Mouse (Mus musculus) kidney, embryonic 14.5 days (tissue): ENCODE data around the gene Alb. TPM values are rescaled to one million over a fixed set of nuclear protein-coding genes. Genes with fewer than 3 reads are reported as not detected.

ENCODE experiments used
- polyA plus RNA-seq: library from polyadenylated mRNA; unstranded; fragments of >200 nt; fragmentation: Nextera tagmentation; extraction: Ambion mirVana; gene quantifications from 2 replicates; pipeline ENCODE4 v1.2.1, GENCODE M21; 2014

The Alb gene
- polyA plus RNA-seq, 1 experiment from 2014 or later: 1.7 TPM

Other genes starting within 250 kb of the Alb start
- 37.2 and 39.9 TPM in 2 replicates for gene Cox18, start 236.9 kb upstream of the Alb start, polyA plus RNA-seq
- gene Ankrd17, start 94.3 kb upstream of the Alb start, polyA plus RNA-seq: 40.0 and 41.2 TPM in 2 replicates
- gene Gm9958, start 93.7 kb upstream of the Alb start, polyA plus RNA-seq: 6.7 and 7.1 TPM in 2 replicates
- 17.9 and 29.1 TPM in 2 replicates for gene Afp, start 29.8 kb downstream of the Alb start, polyA plus RNA-seq
- 3.1 and 5.1 TPM in 2 replicates for gene Afm, start 58.0 kb downstream of the Alb start, polyA plus RNA-seq
- 0.09 TPM in 1 of 2 replicates, not detected in the other for gene 5830473C10Rik, start 100.2 kb downstream of the Alb start, polyA plus RNA-seq
- 6.0 and 8.3 TPM in 2 replicates for gene Rassf6, start 179.8 kb downstream of the Alb start, polyA plus RNA-seq